Mouse (Mus musculus) ES-E14 (cell line): ENCODE results near the gene Klhdc4.

Experiments
- CHD2 ChIP-seq: IDR thresholded peaks from 2 replicates; pipeline ENCODE4 v1.6.1; 2014; ENCODE audit warnings: mild to moderate bottlenecking, low read depth, low read length, inconsistent platforms
- HCFC1 ChIP-seq: IDR thresholded peaks from 2 replicates; pipeline ENCODE4 v1.6.1; 2012; ENCODE audit warnings: low read length, inconsistent platforms, borderline replicate concordance; ENCODE audit not compliant: insufficient read depth
- MAFK ChIP-seq: IDR thresholded peaks from 2 replicates; pipeline ENCODE4 v1.6.1; 2014; ENCODE audit warnings: mild to moderate bottlenecking, low read depth, low read length, inconsistent platforms; ENCODE audit not compliant: insufficient read depth
- ZC3H11A ChIP-seq: IDR thresholded peaks from 2 replicates; pipeline ENCODE4 v1.6.1; 2012; ENCODE audit warnings: low read depth, mild to moderate bottlenecking, inconsistent platforms, low read length, borderline replicate concordance

DNA sequence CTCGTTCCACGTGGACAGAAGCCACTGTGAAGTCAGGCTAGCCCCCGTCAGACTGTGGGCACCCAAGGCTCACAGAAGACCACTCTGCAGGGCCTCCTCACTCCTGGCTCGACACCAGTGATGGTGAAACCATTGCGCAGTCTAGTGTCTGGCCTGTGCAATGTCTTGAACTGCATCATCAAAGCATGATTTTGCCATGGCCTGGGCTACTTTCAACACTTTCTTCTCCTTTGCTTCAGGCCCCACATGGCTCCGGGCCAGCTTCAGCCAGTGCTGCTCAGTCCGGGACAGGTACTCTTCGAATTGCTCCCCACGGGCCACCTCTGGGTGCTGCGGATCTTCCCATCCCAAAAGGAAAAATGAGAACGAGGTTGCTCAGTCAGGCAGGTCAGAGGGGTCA, 33.0 kb downstream of the Klhdc4 start:
- TF ChIP-seq MAFK (no peak), CHD2 (no peak), ZC3H11A (no peak), HCFC1 (no peak)
